ENCODE assay signal across 9 mouse cellular contexts in the genomic region with DNA sequence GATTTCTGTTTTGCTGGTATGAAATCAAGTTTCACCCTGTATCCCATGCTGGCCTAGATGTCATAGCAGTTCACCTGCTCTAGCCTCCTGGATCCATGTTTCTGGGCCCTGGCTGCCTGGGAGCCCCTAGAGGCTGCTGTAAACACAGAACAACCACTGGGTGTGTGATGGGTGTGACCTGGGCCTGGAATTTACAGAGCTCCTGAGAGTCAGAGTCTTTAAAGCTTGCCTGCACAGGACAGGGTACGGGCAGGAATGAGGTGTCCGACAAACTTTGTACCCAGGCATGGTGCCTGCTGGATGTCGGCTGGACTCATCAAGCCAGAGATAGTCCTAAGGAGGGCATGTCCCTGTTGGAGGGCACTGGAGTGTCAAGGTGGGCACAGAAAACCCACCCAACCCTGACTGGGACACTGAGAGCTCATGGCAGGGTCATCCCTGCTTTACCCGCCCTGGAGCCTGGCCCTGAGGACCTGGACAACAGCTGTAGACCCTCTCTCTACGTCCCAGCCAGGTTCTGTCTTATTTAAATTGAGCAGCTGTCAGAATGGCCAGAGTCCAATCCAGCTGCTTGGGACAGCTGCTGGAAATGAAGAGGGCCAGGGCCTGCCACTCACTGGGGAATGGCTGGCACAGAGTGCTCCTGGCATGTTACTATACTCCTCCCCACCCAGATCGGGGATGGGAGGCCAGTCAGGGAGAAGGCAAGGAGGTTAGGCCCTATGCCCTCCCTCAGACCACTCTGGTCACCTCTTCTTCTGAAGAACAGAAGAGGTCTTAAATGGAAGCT. TPM values are rescaled to one million over a fixed set of nuclear protein-coding genes. Genes with fewer than 3 reads are reported as not detected.
DNase-seq lines count a peak whose midpoint lies in the region; ATAC-seq and TF ChIP-seq lines count a peak whose summit lies in the region.
"Had no signal": no experiment of that assay in that cellular context is flagged by ENCODE, and none has a peak within 500 bp of the region (broad histone marks: within the 10 kb centered on the region; RNA-seq: fewer than 3 reads in every experiment).

No protein-coding gene starts in this region.

- no peaks in the 10 kb centered on the region for H3K36me3 ChIP-seq in kidney, embryonic 14.5 days (ENCODE audit: control insufficient read depth, insufficient read depth, low read length)
- no peaks in the 10 kb centered on the region for H3K36me3 ChIP-seq in lung, embryonic 16.5 days (ENCODE audit: control insufficient read depth, insufficient read depth, low read length)
- 0 out of 2 replicates have a peak, but pooled peaks cover 3% of the 10 kb centered on the region for H3K36me3 ChIP-seq in intestine, embryonic 16.5 days (ENCODE audit: control insufficient read depth, insufficient read depth, low read length)
- H3K36me3 ChIP-seq in stomach, embryonic 15.5 days = no peaks in the 10 kb centered on the region

- 0 out of 2 replicates have a peak, but pooled peaks cover 4% of the 10 kb centered on the region for H3K27me3 ChIP-seq in kidney, embryonic 14.5 days (ENCODE audit: control insufficient read depth, insufficient read depth, low read length)
- H3K27me3 ChIP-seq in lung, embryonic 16.5 days (ENCODE audit: control insufficient read depth, insufficient read depth, low read depth, low read length) = no peaks in the 10 kb centered on the region
- no peaks in the 10 kb centered on the region for H3K27me3 ChIP-seq in intestine, embryonic 16.5 days (replicated peaks; ENCODE audit: control insufficient read depth, insufficient read depth, low read length)
- no peaks in the 10 kb centered on the region for H3K27me3 ChIP-seq in stomach, embryonic 15.5 days (replicated peaks)
- H3K27me3 ChIP-seq: forebrain, embryonic 13.5 days had no signal

- DNase-seq in kidney, adult 11 months = peak; percentile 65
- DNase-seq in lung, adult 2 months = no peak
- no peak for DNase-seq in B cell, adult 2 months

- no peak overlapping the region for H3K4me2 ChIP-seq in kidney, embryonic 14.5 days (replicated peaks; ENCODE audit: low read depth, low read length)
- no peak overlapping the region for H3K4me2 ChIP-seq in lung, embryonic 16.5 days (ENCODE audit: low read depth, low read length)
- 0 out of 2 replicates have a peak overlapping the region, but pooled peaks have one; percentile 22 for H3K4me2 ChIP-seq in intestine, embryonic 16.5 days (ENCODE audit: low read depth, low read length)
- no peak overlapping the region for H3K4me2 ChIP-seq in stomach, embryonic 15.5 days
- H3K4me2 ChIP-seq: forebrain, embryonic 13.5 days had no signal

- no peak overlapping the region for H3K27ac ChIP-seq in kidney, embryonic 14.5 days (ENCODE audit: low read depth, low read length)
- no peak overlapping the region for H3K27ac ChIP-seq in lung, embryonic 16.5 days (ENCODE audit: low read length)
- peak overlapping the region; percentile 98 for H3K27ac ChIP-seq in intestine, embryonic 16.5 days (ENCODE audit: low read length)
- peak overlapping the region; percentile 74; the same call in 1 of the 2 replicates for H3K27ac ChIP-seq in stomach, embryonic 15.5 days
- H3K27ac ChIP-seq: forebrain, embryonic 13.5 days had no signal

- 78% methylated on average over 6 of the region's 6 CpGs for WGBS in kidney, embryonic 14.5 days
- 59% methylated on average over 6 of the region's 6 CpGs for WGBS in lung, embryonic 16.5 days
- WGBS in lung, adult 2 months = 67% methylated on average over 6 of the region's 6 CpGs
- WGBS in intestine, embryonic 16.5 days = 49% methylated on average over 6 of the region's 6 CpGs
- WGBS in stomach, embryonic 15.5 days = 58% methylated on average over 6 of the region's 6 CpGs

- no peak for ATAC-seq in kidney, embryonic 14.5 days (ENCODE audit: low FRiP score, low TSS enrichment)
- peak; percentile 48 for ATAC-seq in lung, embryonic 16.5 days (ENCODE audit: low read depth)
- peak; percentile 77 for ATAC-seq in intestine, embryonic 16.5 days
- ATAC-seq in stomach, embryonic 15.5 days (ENCODE audit: insufficient read depth, low FRiP score, low read depth) = 0 out of 2 replicates have a peak, but pooled peaks have one; percentile 44
- ATAC-seq in cerebellum, adult (ENCODE audit: insufficient number of reproducible peaks, low FRiP score, low TSS enrichment) = no peak
- ATAC-seq: forebrain, embryonic 13.5 days had no signal

- no peaks in the 10 kb centered on the region for H3K9me3 ChIP-seq in kidney, embryonic 14.5 days (ENCODE audit: control insufficient read depth, low read length)
- H3K9me3 ChIP-seq in lung, embryonic 16.5 days (ENCODE audit: control insufficient read depth, low read length) = no peaks in the 10 kb centered on the region
- no peaks in the 10 kb centered on the region for H3K9me3 ChIP-seq in intestine, embryonic 16.5 days (ENCODE audit: control insufficient read depth, low read length)
- no peaks in the 10 kb centered on the region for H3K9me3 ChIP-seq in stomach, embryonic 15.5 days
- H3K9me3 ChIP-seq: forebrain, embryonic 13.5 days had no signal

- no peak for TF ChIP-seq CTCF in lung, adult 2 months (IDR thresholded peaks at IDR 0.05; ENCODE audit: insufficient read depth, low read length)

- no peak overlapping the region for H3K9ac ChIP-seq in kidney, embryonic 14.5 days (ENCODE audit: low read depth, low read length)
- no peak overlapping the region for H3K9ac ChIP-seq in lung, embryonic 16.5 days (ENCODE audit: low read length)
- peak overlapping the region; percentile 51 for H3K9ac ChIP-seq in intestine, embryonic 16.5 days (ENCODE audit: low read depth, low read length)
- H3K9ac ChIP-seq in stomach, embryonic 15.5 days = no peak overlapping the region
- H3K9ac ChIP-seq: forebrain, embryonic 13.5 days had no signal

- TF ChIP-seq POLR2A in lung, adult 2 months (IDR thresholded peaks at IDR 0.05; ENCODE audit: borderline replicate concordance, extremely low read depth, low read depth, low read length) = no peak

- H3K4me1 ChIP-seq in kidney, embryonic 14.5 days (ENCODE audit: control insufficient read depth, insufficient read depth, low read length) = peaks cover 7% of the 10 kb centered on the region; the same call in 1 of the 2 replicates
- peaks cover 16% of the 10 kb centered on the region for H3K4me1 ChIP-seq in lung, embryonic 16.5 days (replicated peaks; ENCODE audit: control insufficient read depth, insufficient read depth, low read length)
- no peaks in the 10 kb centered on the region for H3K4me1 ChIP-seq in lung, adult 2 months (ENCODE audit: control insufficient read depth, insufficient read depth, low read length)
- H3K4me1 ChIP-seq in intestine, embryonic 16.5 days (ENCODE audit: control insufficient read depth, insufficient read depth, low read length) = peaks cover 37% of the 10 kb centered on the region
- H3K4me1 ChIP-seq in stomach, embryonic 15.5 days = peaks cover 27% of the 10 kb centered on the region

- no peak overlapping the region for H3K4me3 ChIP-seq in kidney, embryonic 14.5 days (ENCODE audit: low read length)
- H3K4me3 ChIP-seq in lung, embryonic 16.5 days (ENCODE audit: low read length) = no peak overlapping the region
- H3K4me3 ChIP-seq in lung, adult 2 months (replicated peaks; ENCODE audit: extremely low read depth, low read depth, low read length) = no peak overlapping the region
- H3K4me3 ChIP-seq in intestine, embryonic 16.5 days (ENCODE audit: low read length) = no peak overlapping the region
- H3K4me3 ChIP-seq in stomach, embryonic 15.5 days (replicated peaks) = no peak overlapping the region
- H3K4me3 ChIP-seq: forebrain, embryonic 13.5 days had no signal

RNA-seq across cellular contexts. Expression of gene Cd82, which starts 30.1 kb away (rescaled TPM):
- 17.4 and 27.4 TPM in 2 replicates for polyA plus RNA-seq in kidney, embryonic 14.5 days (2014; fragmentation: Nextera tagmentation; extraction: Ambion mirVana)
- 63.6 and 81.5 TPM in 2 replicates for polyA plus RNA-seq in lung, embryonic 16.5 days (2015; fragmentation: Nextera tagmentation; extraction: Ambion mirVana)
- polyA plus RNA-seq in lung, adult 2 months (2012; rRNA removed) = 170 and 176 TPM in 2 replicates
- polyA plus RNA-seq in intestine, embryonic 16.5 days (2015; fragmentation: Nextera tagmentation; extraction: Ambion mirVana) = 171 and 180 TPM in 2 replicates
- polyA plus RNA-seq in stomach, embryonic 15.5 days (2015; fragmentation: Nextera tagmentation; extraction: Ambion mirVana) = 87.7 and 95.0 TPM in 2 replicates

Comparison
In these comparisons a context has a peak if more than half of its experiments do, and no peak if none do; other contexts are left out.
1. ATAC-seq: peak in lung, embryonic 16.5 days (single experiment), intestine, embryonic 16.5 days (single experiment) and stomach, embryonic 15.5 days (single experiment); none in kidney, embryonic 14.5 days (single experiment) and cerebellum, adult (single experiment).
2. H3K27ac ChIP-seq: peak in intestine, embryonic 16.5 days (single experiment) and stomach, embryonic 15.5 days (single experiment); none in kidney, embryonic 14.5 days (single experiment) and lung, embryonic 16.5 days (single experiment).